Mouse (Mus musculus) CD8-positive naive resting alpha-beta T cell, adult 2 months (primary cell): ENCODE data around the gene Eif6.

Experiments used
- DNase-seq, 2 experiments: peaks; one replicate each; pipeline ENCODE4 v3.0.0; 2022; ENCODE audit warnings: low read depth in 2 of 2, low spot score in 2 of 2

Eif6 gene

DNA sequence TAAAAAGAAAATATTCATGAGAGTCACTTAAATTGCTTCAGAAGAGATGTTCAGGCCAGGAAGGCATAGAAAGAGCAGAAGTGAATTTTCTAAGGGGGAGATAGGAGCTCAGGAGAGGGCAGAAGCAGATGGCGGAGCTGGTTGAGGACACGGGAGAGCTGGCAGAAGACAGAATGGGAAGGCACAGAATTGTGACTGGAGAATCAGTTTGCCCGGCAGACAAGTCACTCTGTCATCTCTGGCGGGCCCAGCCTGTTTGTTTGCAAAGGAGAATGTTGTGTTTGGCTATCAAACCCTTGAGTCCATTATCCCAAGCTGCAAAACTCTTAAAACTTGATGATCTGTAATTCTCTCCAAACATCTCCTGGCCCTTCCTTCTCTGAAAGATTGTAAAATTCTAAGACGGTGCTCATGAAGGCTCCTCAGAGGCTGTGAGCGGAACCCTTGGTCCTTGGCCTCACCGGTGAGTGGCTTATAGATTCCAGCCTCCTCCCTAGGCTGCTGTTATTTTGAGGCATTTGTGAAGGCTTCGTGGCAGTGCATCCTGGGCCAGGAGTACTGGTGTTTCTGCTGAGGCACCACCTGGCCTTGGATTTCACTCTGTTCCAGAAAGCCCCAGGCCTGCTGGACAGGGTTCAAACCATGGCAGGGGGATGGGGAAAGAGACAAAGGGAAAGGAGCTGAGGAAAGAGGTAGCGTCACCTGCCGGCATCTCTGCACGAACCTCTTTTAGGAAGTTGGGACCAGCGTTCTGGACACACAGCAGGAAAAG lies 31.9 kb downstream of the Eif6 start:
- no peak for DNase-seq

DNA sequence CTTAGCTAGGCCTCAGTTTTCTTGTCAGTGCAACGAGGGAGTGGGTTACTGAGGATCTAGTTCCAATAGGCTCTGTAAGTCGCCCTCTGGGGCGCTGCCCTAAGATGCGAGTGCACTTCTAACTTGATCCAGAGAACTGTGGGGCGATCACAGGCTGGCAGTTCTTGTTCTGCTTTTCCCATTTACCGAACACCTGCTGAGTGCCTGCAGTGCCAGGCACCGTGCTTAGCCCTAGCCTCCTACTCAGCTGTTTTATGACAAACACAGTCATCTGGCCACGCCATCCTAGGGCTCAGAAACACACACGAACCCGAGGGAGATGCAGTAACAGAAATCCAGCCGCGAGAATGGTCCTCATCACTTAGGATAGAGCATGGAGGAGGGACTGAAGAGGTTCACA lies 33.8 kb downstream of the Eif6 start:
- no peak for DNase-seq

DNA sequence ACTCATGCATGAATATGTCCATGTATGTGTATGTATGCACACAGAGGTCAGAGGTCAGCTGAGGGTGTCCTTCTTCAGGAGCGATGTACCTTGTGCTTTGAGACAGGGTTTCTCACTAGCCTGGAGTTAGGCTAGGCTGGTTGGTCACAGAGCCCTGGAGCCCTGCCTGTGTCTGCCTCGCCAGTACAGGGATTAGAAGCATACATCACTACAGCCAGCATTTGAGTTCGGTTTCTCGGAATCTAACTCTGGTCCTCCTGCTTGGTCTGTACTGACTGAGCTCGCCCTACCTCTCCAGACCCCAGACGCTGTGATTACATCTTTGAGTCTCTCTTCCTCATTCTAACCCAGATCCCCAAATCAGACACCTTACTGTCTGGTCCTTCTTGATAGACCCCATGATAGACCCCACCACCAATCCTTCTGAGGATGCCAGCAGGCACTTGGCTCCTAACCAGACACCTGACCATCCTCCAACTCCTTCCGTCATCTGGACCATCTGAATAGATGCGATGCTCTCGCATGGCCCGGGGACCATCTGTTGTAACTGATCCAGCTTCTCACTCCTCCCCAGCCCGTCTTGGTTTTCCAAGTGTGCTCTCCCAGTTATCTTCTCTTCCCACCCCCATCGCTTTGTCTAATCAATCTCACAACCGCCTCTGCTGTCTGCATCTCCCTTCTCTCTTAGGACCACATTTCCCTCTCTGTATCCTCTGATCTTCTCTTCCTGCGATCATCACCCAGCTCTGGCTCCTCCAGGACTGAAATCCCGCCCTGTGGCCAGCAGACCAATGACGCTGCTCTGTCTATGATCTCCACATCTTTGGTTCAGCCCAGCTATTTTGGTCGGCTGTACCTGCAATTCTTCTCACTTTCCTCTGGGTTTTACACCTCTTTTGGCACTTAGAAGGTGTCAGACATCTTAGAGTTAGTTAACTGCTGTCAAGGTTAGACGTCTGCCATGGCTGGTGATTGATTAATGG lies 38.5 kb downstream of the Eif6 start:
- no peak for DNase-seq

GRCm38 (mm10) chr2:155786905-155787304 lies 39.8 kb downstream of the Eif6 start:
- no peak for DNase-seq

GRCm38 (mm10) chr2:155784534-155784933 lies 42.2 kb downstream of the Eif6 start:
- DNase-seq = no peak

GRCm38 (mm10) chr2:155779506-155779905 lies 47.2 kb downstream of the Eif6 start:
- no peak for DNase-seq

- no peak for DNase-seq
Observed at GRCm38 (mm10) chr2:155779066-155779465, 47.7 kb downstream of the Eif6 start.

DNA sequence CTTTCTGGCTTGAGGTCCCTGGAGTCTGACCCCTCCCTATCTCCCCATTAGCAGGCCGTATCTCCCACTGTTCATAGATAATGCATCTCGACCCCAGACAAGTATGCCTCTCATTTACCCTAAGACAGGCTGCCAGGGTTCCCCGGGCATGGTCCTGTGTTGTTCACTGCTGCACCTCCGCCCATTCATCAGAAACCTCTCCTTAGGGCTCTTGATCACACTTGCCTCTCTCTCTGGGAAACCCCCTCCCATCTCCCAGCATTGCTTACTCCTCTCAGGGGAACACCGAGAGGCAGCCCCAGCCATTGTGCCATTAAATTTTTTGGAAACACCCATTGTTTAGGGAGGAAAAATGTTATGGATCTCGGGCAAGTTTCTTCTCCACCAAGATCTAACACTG lies 48.7 kb downstream of the Eif6 start:
- DNase-seq = no peak

DNA sequence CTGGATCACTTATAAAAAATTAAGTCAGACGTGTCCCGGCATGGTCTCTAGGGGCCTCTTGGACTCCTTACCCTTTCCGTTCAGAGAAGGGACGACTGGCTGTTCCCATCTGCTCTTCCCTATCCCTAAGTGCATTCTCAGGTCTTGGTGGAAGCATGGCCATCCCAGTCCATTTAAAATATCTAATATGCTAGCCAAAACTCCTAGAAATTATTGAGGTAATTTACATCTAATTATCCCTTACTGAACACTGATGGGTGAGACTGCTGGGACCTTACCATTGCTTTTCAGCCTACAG lies 49.1 kb downstream of the Eif6 start:
- no peak for DNase-seq

- no peak for DNase-seq
Observed at GRCm38 (mm10) chr2:155776824-155777687, 49.7 kb downstream of the Eif6 start.

DNA sequence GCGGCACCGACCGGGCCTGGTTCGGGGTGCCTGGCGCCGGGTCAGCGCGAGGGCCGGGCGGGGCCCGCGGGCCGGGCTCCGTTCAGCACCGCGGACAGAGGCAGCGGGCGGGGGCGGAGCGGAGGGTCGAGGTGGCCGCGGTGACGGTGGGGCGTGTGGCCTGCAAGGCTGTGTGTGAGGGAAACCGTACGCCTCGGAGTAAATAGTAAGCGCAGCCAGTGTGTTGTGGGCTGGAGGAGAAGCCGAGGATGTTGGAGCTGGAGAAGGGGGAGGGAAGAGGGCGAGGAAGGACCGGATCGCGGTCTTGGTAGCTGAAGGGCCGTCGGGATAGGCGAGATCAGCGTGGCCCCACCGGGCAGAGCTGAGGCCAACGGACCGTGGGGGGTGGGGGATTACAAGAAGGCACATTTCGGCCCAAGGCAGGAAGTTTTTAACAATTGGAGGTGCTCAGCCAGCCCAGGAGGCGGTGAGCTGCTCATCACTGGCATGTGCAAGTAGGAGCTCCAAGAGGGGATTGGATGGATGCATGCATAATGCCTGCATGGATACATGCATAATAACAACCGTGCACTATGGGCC lies 51.0 kb downstream of the Eif6 start:
- no peak for DNase-seq

GRCm38 (mm10) chr2:155774927-155775684 lies 51.6 kb downstream of the Eif6 start, which contains the start of gene Mmp24:
TSS of gene Mmp24 (plus strand) at chr2:155775342.
- no peak for DNase-seq

DNA sequence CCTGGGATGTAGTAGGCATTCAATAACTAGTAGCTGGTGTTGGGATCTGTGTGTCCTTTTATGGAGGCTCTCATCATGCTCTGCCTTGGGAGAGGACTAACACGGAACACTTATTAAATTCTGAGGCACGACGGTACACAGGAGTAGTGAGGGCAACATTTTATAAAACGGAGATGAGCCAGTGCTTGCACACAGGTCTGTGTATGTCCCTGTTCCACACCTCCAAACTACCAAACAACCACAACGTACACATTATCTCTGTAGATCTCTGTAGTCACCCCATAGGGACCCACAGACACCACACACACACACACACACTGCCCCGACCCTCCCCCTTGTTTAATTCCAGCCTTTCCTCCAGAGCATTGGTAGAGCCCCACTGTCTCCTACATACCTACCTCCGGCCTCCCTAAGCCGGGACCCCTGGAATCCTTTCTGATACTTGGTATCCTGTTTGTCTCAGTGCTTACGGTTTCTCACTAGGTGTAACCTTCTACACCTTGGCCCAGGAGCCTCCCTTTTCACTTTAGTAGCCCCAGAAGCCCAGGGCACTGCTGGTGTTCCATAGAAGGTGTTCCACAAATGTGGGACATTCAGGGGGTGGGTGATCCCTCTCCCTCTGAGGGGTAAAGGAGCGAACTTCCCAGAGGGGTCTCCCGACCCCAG lies 52.3 kb downstream of the Eif6 start:
- DNase-seq = no peak

DNA sequence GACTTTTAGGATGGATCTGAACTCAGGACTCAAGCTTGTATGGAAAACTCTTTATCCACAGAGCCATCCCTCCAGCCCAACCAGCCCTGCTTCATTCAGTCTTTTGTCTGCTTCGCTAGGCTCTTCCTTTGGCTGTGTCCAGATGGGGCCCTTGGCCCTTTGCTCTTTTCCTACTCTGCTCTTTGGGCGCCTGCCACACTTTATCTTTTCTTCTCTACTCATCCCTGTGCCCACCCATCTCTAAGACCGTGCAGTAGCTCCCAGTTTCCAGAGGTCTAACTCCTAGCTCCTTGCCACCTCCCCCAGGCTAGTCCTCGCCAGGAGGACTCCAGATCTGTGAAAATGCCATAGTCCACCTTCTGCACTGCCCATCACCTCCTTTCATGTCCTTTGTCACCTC lies 53.1 kb downstream of the Eif6 start:
- no peak for DNase-seq
